Mouse (Mus musculus) CH12.LX (cell line): Measurements from ENCODE around the gene Chchd5. TPM values are rescaled to one million over a fixed set of nuclear protein-coding genes. Genes with fewer than 3 reads are reported as not detected.

ENCODE experiments used
- DNase-seq: peaks from one replicate; pipeline ENCODE4 v3.0.0-alpha.2; 2013; ENCODE audit errors: extremely low read depth
- H3K27ac ChIP-seq: 2 replicates; pipeline ENCODE4 v1.5.1; 2012; ENCODE audit warnings: low read depth, mild to moderate bottlenecking, control low read depth, moderate library complexity; ENCODE audit not compliant: insufficient read depth
- H3K27me3 ChIP-seq: replicated peaks from 2 replicates; pipeline ENCODE3; 2012; ENCODE audit warnings: inconsistent platforms
- H3K36me3 ChIP-seq, 2 experiments: replicated peaks in 1 of 2; 2 replicates each; pipeline versions ENCODE3 to v1.6.1; 2012; ENCODE audit warnings: inconsistent platforms in 1 of 2, low read length in 1 of 2, mild to moderate bottlenecking in 1 of 2, mixed read lengths in 1 of 2, moderate library complexity in 1 of 2; ENCODE audit not compliant: control insufficient read depth in 1 of 2, insufficient read depth in 1 of 2
- H3K4me1 ChIP-seq, 2 experiments: 2 replicates each; pipeline ENCODE4 v1.6.1; 2012; ENCODE audit warnings: inconsistent platforms in 1 of 2, moderate library complexity in 1 of 2; ENCODE audit not compliant: insufficient read depth in 2 of 2, control insufficient read depth in 1 of 2
- H3K4me2 ChIP-seq: 2 replicates; pipeline ENCODE4 v1.6.1; 2012; ENCODE audit warnings: low read depth, mild to moderate bottlenecking, control low read depth; ENCODE audit not compliant: poor library complexity, insufficient read depth, severe bottlenecking
- H3K4me3 ChIP-seq, 3 experiments: fragments of 150-350 bp in 1 of 3; sonication (generic) in 1 of 3; replicated peaks in 1 of 3; 2 replicates each; pipeline versions ENCODE3 to v1.5.1; 2011 to 2012; ENCODE audit warnings: low read depth in 2 of 3, low read length in 2 of 3, mild to moderate bottlenecking in 2 of 3, moderate library complexity in 2 of 3, control low read depth in 1 of 3, improper control_type of control experiment in 1 of 3, inconsistent platforms in 1 of 3, mixed read lengths in 1 of 3; ENCODE audit not compliant: poor library complexity in 1 of 3
- H3K79me2 ChIP-seq: replicated peaks from 2 replicates; pipeline ENCODE4 v1.6.1; 2012; ENCODE audit warnings: mild to moderate bottlenecking, moderate library complexity; ENCODE audit not compliant: control insufficient read depth, poor library complexity, insufficient read depth, severe bottlenecking; ENCODE audit errors: extremely low read depth
- H3K9ac ChIP-seq: 2 replicates; pipeline ENCODE4 v1.6.1; 2012; ENCODE audit warnings: low read depth, mild to moderate bottlenecking, control low read depth, moderate library complexity; ENCODE audit not compliant: insufficient read depth
- H3K9me3 ChIP-seq: replicated peaks from 2 replicates; pipeline ENCODE3; 2012; ENCODE audit warnings: low read length, inconsistent platforms, mixed read lengths
- CTCF ChIP-seq, 2 experiments: IDR thresholded peaks in 1 of 2; conservative IDR thresholded peaks in 1 of 2; 2 replicates each; pipeline ENCODE4 v1.5.1; 2011 to 2012; ENCODE audit warnings: low read depth in 2 of 2, low read length in 2 of 2, improper control_type of control experiment in 1 of 2, inconsistent platforms in 1 of 2, mild to moderate bottlenecking in 1 of 2, moderate library complexity in 1 of 2
- E2F4 ChIP-seq: IDR thresholded peaks from 2 replicates; pipeline ENCODE4 v1.6.1; 2011; ENCODE audit warnings: low read depth, low read length, improper control_type of control experiment; ENCODE audit not compliant: insufficient replicate concordance
- EP300 ChIP-seq: IDR thresholded peaks from 2 replicates; pipeline ENCODE4 v1.6.1; 2011; ENCODE audit warnings: low read length, improper control_type of control experiment
- GABPA ChIP-seq: IDR thresholded peaks from 2 replicates; pipeline ENCODE4 v1.6.1; 2012; ENCODE audit warnings: low read depth, low read length, improper control_type of control experiment, inconsistent platforms; ENCODE audit not compliant: insufficient replicate concordance
- IRF4 ChIP-seq: IDR thresholded peaks from 2 replicates; pipeline ENCODE4 v1.6.1; 2014; ENCODE audit warnings: low read depth, mild to moderate bottlenecking, inconsistent platforms, low read length, improper control_type of control experiment
- JUND ChIP-seq: conservative IDR thresholded peaks from 2 replicates; pipeline ENCODE4 v1.6.1; 2011; ENCODE audit warnings: low read depth, low read length, improper control_type of control experiment
- KAT2A ChIP-seq: IDR thresholded peaks from 2 replicates; pipeline ENCODE4 v1.6.1; 2012; ENCODE audit warnings: low read length, improper control_type of control experiment, inconsistent platforms; ENCODE audit not compliant: insufficient replicate concordance
- MAX ChIP-seq: IDR thresholded peaks from 2 replicates; pipeline ENCODE4 v1.6.1; 2011; ENCODE audit warnings: low read length, improper control_type of control experiment
- MXI1 ChIP-seq: IDR thresholded peaks from 2 replicates; pipeline ENCODE4 v1.6.1; 2011; ENCODE audit warnings: mild to moderate bottlenecking, low read depth, low read length, improper control_type of control experiment
- NELFE ChIP-seq: IDR thresholded peaks from 2 replicates; pipeline ENCODE4 v1.6.1; 2011; ENCODE audit warnings: low read depth, low read length, improper control_type of control experiment
- NRF1 ChIP-seq: IDR thresholded peaks from 2 replicates; pipeline ENCODE4 v1.6.1; 2014; ENCODE audit warnings: low read depth, mild to moderate bottlenecking, inconsistent platforms, low read length, improper control_type of control experiment, moderate library complexity
- RAD21 ChIP-seq: IDR thresholded peaks from 2 replicates; pipeline ENCODE4 v1.6.1; 2011; ENCODE audit warnings: low read depth, mild to moderate bottlenecking, low read length, improper control_type of control experiment, moderate library complexity
- SMC3 ChIP-seq: IDR thresholded peaks from 2 replicates; pipeline ENCODE4 v1.6.1; 2011; ENCODE audit warnings: low read depth, low read length, improper control_type of control experiment
- TBP ChIP-seq: conservative IDR thresholded peaks from 2 replicates; pipeline ENCODE4 v1.6.1; 2011; ENCODE audit warnings: low read depth, low read length, improper control_type of control experiment
- UBTF ChIP-seq: IDR thresholded peaks from 2 replicates; pipeline ENCODE4 v1.6.1; 2012; ENCODE audit warnings: low read depth, mild to moderate bottlenecking, inconsistent platforms, low read length, improper control_type of control experiment, moderate library complexity
- USF2 ChIP-seq: conservative IDR thresholded peaks from 2 replicates; pipeline ENCODE4 v1.6.1; 2011; ENCODE audit warnings: low read depth, low read length, improper control_type of control experiment
- ZC3H11A ChIP-seq: IDR thresholded peaks from 2 replicates; pipeline ENCODE4 v1.6.1; 2012; ENCODE audit warnings: low read depth, mild to moderate bottlenecking, inconsistent platforms, low read length, improper control_type of control experiment
- ZMIZ1 ChIP-seq: IDR thresholded peaks from 2 replicates; pipeline ENCODE4 v1.6.1; 2012; ENCODE audit warnings: low read depth, mild to moderate bottlenecking, inconsistent platforms, low read length, improper control_type of control experiment
- dilution Hi-C: fragments of 300-500 bp; cut with MboI; formaldehyde crosslinking; loops from 2 replicates; pipeline ENCODE4 v1.14.3; 2020; ENCODE audit warnings: low sequenced_read_pairs; ENCODE audit not compliant: extremely low pct_unique_long_range_greater_than_20kb, extremely low pct_ligation_motif_present
- in situ Hi-C: fragments of 300-500 bp; cut with MboI; formaldehyde crosslinking; loops from 3 replicates; pipeline ENCODE4 v1.14.3; 2019; ENCODE audit warnings: low sequenced_read_pairs, low pct_ligation_motif_present, low pct_unique_long_range_greater_than_20kb, mixed read lengths
- polyA plus RNA-seq: library from polyadenylated mRNA; unstranded; fragments of >175 nt; gene quantifications from 2 replicates; pipeline ENCODE4 v1.2.1, GENCODE M21; 2012; ENCODE audit warnings: low read depth; ENCODE audit not compliant: insufficient read length
- total RNA-seq, 2 experiments: library from RNA; depleted of rRNA; stranded (reverse); fragments of 300-350 nt in 1 of 2; fragments of >200 nt in 1 of 2; gene quantifications; 2 replicates each; pipeline ENCODE4 v1.2.3; 2012 to 2014

Chchd5 gene
- total and polyA plus RNA-seq, 3 experiments = 20.5 to 24.1 (median 20.8) TPM

DNA sequence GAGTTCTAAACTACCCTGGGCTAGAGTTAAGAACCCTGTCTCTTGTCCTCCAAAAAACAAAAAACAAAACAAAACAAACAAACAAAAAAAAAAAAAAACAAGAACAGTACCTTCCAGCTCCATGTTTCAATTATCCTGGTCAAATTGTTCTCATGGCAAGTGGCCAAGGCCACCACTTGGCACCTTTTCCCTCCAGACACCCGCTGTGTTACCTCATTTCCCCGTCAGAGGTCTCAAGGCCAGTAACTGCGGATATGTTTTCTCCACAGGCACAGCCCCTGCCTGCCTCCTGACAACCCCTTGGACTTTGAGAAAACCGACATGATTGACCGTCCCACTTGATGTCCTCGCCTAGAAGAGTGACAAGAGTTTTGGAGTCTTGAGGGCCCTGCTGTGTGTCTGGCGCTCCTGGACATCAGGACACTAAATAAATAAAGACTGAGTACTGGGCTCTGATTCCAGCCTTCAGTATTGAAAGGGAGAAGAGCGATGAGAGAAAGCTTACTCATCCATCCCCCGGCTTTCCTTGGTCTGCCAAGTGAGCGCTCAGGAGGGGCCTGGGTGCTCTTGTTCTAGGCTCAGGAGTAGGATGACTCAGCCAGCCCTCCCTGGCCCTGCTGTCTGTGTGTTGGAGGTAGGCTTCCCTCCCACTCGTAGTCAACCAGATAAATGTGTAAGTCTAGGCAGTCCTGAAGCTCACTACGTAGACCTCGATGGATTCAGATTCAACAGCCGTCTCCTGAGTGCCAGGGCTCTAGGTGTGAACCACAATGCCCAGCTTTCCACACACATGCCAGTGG is 3.7 kb downstream of the Chchd5 start:
- 0 out of 2 replicates have a peak, but pooled peaks cover 3% of the 10 kb centered on the region for H3K79me2 ChIP-seq
- H3K9ac ChIP-seq = no peak overlapping the region
- no peak overlapping the region for H3K4me2 ChIP-seq
- no peak overlapping the region for H3K27ac ChIP-seq
- H3K4me1 ChIP-seq = peaks cover 5 to 26% of the 10 kb centered on the region in 2 experiments; a peak in 3 of 4 replicates
- TF ChIP-seq ZMIZ1 (no peak), GABPA (no peak), IRF4 (no peak), KAT2A (no peak), MAX (no peak), SMC3 (no peak), TBP (no peak), ZC3H11A (no peak), EP300 (no peak), JUND (no peak), RAD21 (no peak), NRF1 (no peak), E2F4 (no peak), CTCF (conservative IDR thresholded peaks at IDR 0.05 in 1 of 2, IDR thresholded peaks at IDR 0.05 in 1 of 2; ENCODE audit: low read depth in 2 of 2, low read length in 2 of 2) (no peak), MXI1 (no peak)
- in situ Hi-C loops (no loop called here), dilution Hi-C loops (no loop called here)
- no peak overlapping the region for H3K4me3 ChIP-seq
- H3K36me3 ChIP-seq = peaks cover 16 to 36% of the 10 kb centered on the region in 2 experiments
- no peak for DNase-seq
- peaks cover 2% of the 10 kb centered on the region for H3K9me3 ChIP-seq
- H3K27me3 ChIP-seq = no peaks in the 10 kb centered on the region

DNA sequence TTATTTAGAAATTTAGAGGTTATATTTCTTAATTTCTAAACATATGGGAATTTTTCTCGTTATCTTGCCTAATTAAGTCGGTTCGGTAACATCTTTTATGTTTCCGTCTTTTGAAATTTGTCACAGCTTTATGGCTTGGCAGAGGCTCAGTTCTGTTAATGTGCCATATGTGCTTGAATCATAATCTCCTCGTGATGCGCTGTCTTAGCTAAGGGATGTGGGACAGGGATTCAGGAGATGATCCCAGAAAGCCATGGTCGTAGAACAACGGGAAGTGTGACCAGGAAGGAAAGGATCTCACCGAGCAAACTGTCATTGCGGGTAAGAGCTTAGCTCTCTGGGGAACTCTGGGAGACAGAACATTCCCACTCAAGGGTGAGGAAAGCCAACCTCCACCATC is 10.4 kb downstream of the Chchd5 start:
- Histone ChIP-seq H3K9ac (no peak overlapping the region), H3K9me3 (no peaks in the 10 kb centered on the region), H3K36me3 (no peaks in the 10 kb centered on the region), H3K4me3 (no peak overlapping the region), H3K79me2 (no peaks in the 10 kb centered on the region), H3K4me1 (peaks cover 7 to 11% of the 10 kb centered on the region in 2 experiments; a peak in 3 of 4 replicates), H3K27me3 (no peaks in the 10 kb centered on the region), H3K27ac (no peak overlapping the region), H3K4me2 (no peak overlapping the region)
- dilution Hi-C loops (no loop called here), in situ Hi-C loops (no loop called here)
- DNase-seq = no peak
- TF ChIP-seq USF2 (no peak), UBTF (no peak), NELFE (no peak), JUND (no peak)
